Mouse (Mus musculus): ENCODE results near the gene Armc8. TPM values are rescaled to one million over a fixed set of nuclear protein-coding genes. Genes with fewer than 3 reads are reported as not detected.
"Not testable (repeated sequence)": the region's sequence is repeated elsewhere in the genome, so short reads cannot be mapped to it uniquely, and the experiment has no call there.

Gene Armc8
- total RNA-seq (2014; rRNA removed): 75.9 and 87.9 TPM in 2 replicates
- polyA plus RNA-seq (2015; fragmentation: Nextera tagmentation; extraction: Ambion mirVana): 75.4 and 77.5 TPM in 2 replicates

- DNase-seq (ENCODE audit: low spot score): peak; percentile 91
- Histone ChIP-seq H3K4me2 (ENCODE audit: low read depth, low read length, poor library complexity, severe bottlenecking) (peak within 1 kb of the TSS; percentile 88), H3K27ac (ENCODE audit: low read depth, low read length) (peak within 1 kb of the TSS; percentile 98), H3K4me1 (ENCODE audit: insufficient read depth, low read length) (peaks cover 7% of the 10 kb centered on the region; the same call in 1 of the 2 replicates), H3K36me3 (ENCODE audit: insufficient read depth, low read length) (no peaks in the 10 kb centered on the region), H3K27me3 (ENCODE audit: insufficient read depth, low read length) (no peaks in the 10 kb centered on the region), H3K9ac (replicated peaks; ENCODE audit: low read length, poor library complexity, severe bottlenecking) (peak within 1 kb of the TSS; percentile 93), H3K4me3 (ENCODE audit: low read depth, low read length) (peak within 1 kb of the TSS; percentile 97), H3K9me3 (ENCODE audit: low read length) (no peaks in the 10 kb centered on the region)
- 0 out of 2 replicates have a peak, but pooled peaks have one; percentile 5 for TF ChIP-seq CTCF (IDR thresholded peaks at IDR 0.05)
- under 1% methylated on average over 67 of the region's 70 CpGs for WGBS
- ATAC-seq (ENCODE audit: low FRiP score): peak; percentile 94
Measured at GRCm38 (mm10) chr9:99568347-99569070, at the start of gene Armc8. TSS of gene Armc8 (minus strand) at chr9:99568899.

DNA sequence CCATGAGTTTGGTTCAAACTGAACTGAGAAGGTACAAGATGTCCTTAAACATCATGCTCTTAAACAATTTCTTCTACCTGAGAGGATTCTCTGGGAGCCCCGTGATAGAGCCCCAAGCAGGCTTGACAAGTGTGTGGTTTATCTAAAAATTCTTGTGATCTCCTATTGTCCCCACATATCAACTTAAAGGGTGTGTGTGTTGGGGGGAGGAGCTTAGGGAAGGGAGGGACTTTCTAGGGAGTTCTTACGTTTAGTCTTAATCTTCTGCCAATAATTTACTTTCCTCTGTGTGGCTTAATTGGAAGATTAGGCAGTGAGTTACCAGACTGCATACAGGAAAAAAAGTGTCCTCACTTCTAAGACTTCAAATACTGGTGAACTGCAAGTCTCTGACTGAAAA, 43.5 kb upstream of the Armc8 start, which contains the start of gene A4gnt:
A4gnt (plus strand) TSS at position 301 of the 400 bp plus-strand sequence.
- 63% methylated on average over 2 of the region's 2 CpGs for WGBS
- Histone ChIP-seq H3K4me1 (ENCODE audit: insufficient read depth, low read length) (no peaks in the 10 kb centered on the region), H3K36me3 (ENCODE audit: insufficient read depth, low read length) (no peaks in the 10 kb centered on the region), H3K4me3 (ENCODE audit: low read depth, low read length) (no peak within 1 kb of the TSS), H3K4me2 (ENCODE audit: low read depth, low read length, poor library complexity, severe bottlenecking) (no peak within 1 kb of the TSS), H3K27ac (ENCODE audit: low read depth, low read length) (no peak within 1 kb of the TSS), H3K9ac (replicated peaks; ENCODE audit: low read length, poor library complexity, severe bottlenecking) (no peak within 1 kb of the TSS), H3K9me3 (ENCODE audit: low read length) (no peaks in the 10 kb centered on the region), H3K27me3 (ENCODE audit: insufficient read depth, low read length) (no peaks in the 10 kb centered on the region)
- ATAC-seq (ENCODE audit: low FRiP score) (no peak), DNase-seq (ENCODE audit: low spot score) (no peak)
- no peak for TF ChIP-seq CTCF (IDR thresholded peaks at IDR 0.05)

- DNase-seq (ENCODE audit: low spot score): no peak
- H3K27ac ChIP-seq (ENCODE audit: low read depth, low read length): no peak overlapping the region
- WGBS: 79% methylated on average over 2 of the region's 2 CpGs
- ATAC-seq (ENCODE audit: low FRiP score): no peak
- H3K36me3 ChIP-seq (ENCODE audit: insufficient read depth, low read length): no peaks in the 10 kb centered on the region
- no peaks in the 10 kb centered on the region for H3K4me1 ChIP-seq (ENCODE audit: insufficient read depth, low read length)
- no peak overlapping the region for H3K4me3 ChIP-seq (ENCODE audit: low read depth, low read length)
- H3K4me2 ChIP-seq (ENCODE audit: low read depth, low read length, poor library complexity, severe bottlenecking): no peak overlapping the region
- no peaks in the 10 kb centered on the region for H3K9me3 ChIP-seq (ENCODE audit: low read length)
- H3K27me3 ChIP-seq (ENCODE audit: insufficient read depth, low read length): no peaks in the 10 kb centered on the region
- no peak for TF ChIP-seq CTCF (IDR thresholded peaks at IDR 0.05)
- no peak overlapping the region for H3K9ac ChIP-seq (replicated peaks; ENCODE audit: low read length, poor library complexity, severe bottlenecking)
Measured at GRCm38 (mm10) chr9:99603566-99603965, 34.9 kb upstream of the Armc8 start.

DNA sequence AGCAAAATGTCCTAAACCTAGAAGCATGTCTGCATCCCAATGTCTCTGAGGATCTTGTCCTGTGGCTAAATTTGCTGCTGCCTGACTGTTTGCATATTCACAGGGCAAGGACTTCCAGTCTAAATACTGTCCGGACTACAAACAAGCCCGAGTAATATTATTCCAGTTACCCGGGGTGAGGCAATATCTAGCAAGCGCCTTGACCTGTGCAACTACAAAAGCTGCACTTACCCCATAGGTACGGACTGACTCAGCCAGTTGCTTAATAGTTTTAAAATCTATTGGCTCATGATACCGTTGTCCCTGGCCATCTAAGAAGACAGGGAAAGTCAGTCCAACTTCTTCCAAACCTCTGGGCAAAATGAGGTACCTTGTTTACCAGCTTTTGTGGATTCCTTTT, 30.4 kb upstream of the Armc8 start:
- WGBS: 92% methylated on average over 6 of the region's 6 CpGs
- not testable (repeated sequence) for H3K27me3 ChIP-seq (ENCODE audit: insufficient read depth, low read length); H3K4me3 ChIP-seq (ENCODE audit: low read depth, low read length); DNase-seq (ENCODE audit: low spot score); H3K27ac ChIP-seq (ENCODE audit: low read depth, low read length); H3K4me2 ChIP-seq (ENCODE audit: low read depth, low read length, poor library complexity, severe bottlenecking); H3K9me3 ChIP-seq (ENCODE audit: low read length); H3K36me3 ChIP-seq (ENCODE audit: insufficient read depth, low read length); H3K9ac ChIP-seq (replicated peaks; ENCODE audit: low read length, poor library complexity, severe bottlenecking); H3K4me1 ChIP-seq (ENCODE audit: insufficient read depth, low read length); ATAC-seq (ENCODE audit: low FRiP score)

DNA sequence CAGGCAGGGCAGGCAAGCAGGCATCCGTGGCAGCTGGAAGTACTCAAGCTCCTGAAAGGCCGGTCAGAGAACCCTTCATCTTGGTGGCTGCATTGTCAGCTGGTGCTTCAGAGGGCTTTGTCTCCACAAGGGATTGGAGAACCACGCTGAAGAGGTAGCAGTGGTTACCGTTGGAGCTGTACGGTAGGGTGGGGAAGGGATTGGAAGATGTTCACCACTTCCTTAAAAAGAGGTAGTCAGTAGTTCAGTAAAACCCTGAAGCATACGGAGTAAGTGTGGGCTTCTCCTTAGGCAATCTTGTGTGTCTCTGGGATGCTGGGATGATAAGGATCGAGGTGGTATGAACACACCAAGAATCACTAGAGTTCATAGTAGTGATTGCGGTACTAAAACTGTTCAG, 22.4 kb upstream of the Armc8 start:
- TF ChIP-seq CTCF (IDR thresholded peaks at IDR 0.05): no peak
- WGBS: 84% methylated on average over 8 of the region's 8 CpGs

GRCm38 (mm10) chr9:99587505-99588202, 19.0 kb upstream of the Armc8 start:
- Histone ChIP-seq H3K27ac (ENCODE audit: low read depth, low read length) (no peak overlapping the region), H3K9me3 (ENCODE audit: low read length) (no peaks in the 10 kb centered on the region), H3K4me3 (ENCODE audit: low read depth, low read length) (no peak overlapping the region), H3K4me2 (ENCODE audit: low read depth, low read length, poor library complexity, severe bottlenecking) (no peak overlapping the region), H3K27me3 (ENCODE audit: insufficient read depth, low read length) (no peaks in the 10 kb centered on the region), H3K36me3 (ENCODE audit: insufficient read depth, low read length) (peaks cover 17% of the 10 kb centered on the region), H3K4me1 (ENCODE audit: insufficient read depth, low read length) (no peaks in the 10 kb centered on the region), H3K9ac (replicated peaks; ENCODE audit: low read length, poor library complexity, severe bottlenecking) (no peak overlapping the region)
- peak; percentile 79 for TF ChIP-seq CTCF (IDR thresholded peaks at IDR 0.05)
- DNase-seq (ENCODE audit: low spot score) (peak; percentile 43), ATAC-seq (ENCODE audit: low FRiP score) (no peak)
- 27% methylated on average over 8 of the region's 8 CpGs for WGBS

More for the DNA sequence above, 22.4 kb upstream of the Armc8 start:
- H3K27ac ChIP-seq (ENCODE audit: low read depth, low read length): no peak overlapping the region
- H3K4me2 ChIP-seq (ENCODE audit: low read depth, low read length, poor library complexity, severe bottlenecking): no peak overlapping the region
- DNase-seq (ENCODE audit: low spot score): no peak
- H3K27me3 ChIP-seq (ENCODE audit: insufficient read depth, low read length): no peaks in the 10 kb centered on the region
- H3K9ac ChIP-seq (replicated peaks; ENCODE audit: low read length, poor library complexity, severe bottlenecking): no peak overlapping the region
- no peak overlapping the region for H3K4me3 ChIP-seq (ENCODE audit: low read depth, low read length)
- no peaks in the 10 kb centered on the region for H3K4me1 ChIP-seq (ENCODE audit: insufficient read depth, low read length)
- no peaks in the 10 kb centered on the region for H3K36me3 ChIP-seq (ENCODE audit: insufficient read depth, low read length)
- no peaks in the 10 kb centered on the region for H3K9me3 ChIP-seq (ENCODE audit: low read length)
- no peak for ATAC-seq (ENCODE audit: low FRiP score)
